Mouse (Mus musculus) erythroblast, embryonic 14.5 days (primary cell): ENCODE data around the gene 2410015M20Rik.

Source experiments
- GATA1 ChIP-seq: IDR thresholded peaks from 2 replicates; pipeline ENCODE4 v1.6.1; 2012; ENCODE audit warnings: low read length, inconsistent platforms, mixed read lengths
- TAL1 ChIP-seq: IDR thresholded peaks from 3 replicates; pipeline ENCODE4 v1.6.1; 2012; ENCODE audit warnings: low read length, inconsistent platforms, mixed read lengths

DNA sequence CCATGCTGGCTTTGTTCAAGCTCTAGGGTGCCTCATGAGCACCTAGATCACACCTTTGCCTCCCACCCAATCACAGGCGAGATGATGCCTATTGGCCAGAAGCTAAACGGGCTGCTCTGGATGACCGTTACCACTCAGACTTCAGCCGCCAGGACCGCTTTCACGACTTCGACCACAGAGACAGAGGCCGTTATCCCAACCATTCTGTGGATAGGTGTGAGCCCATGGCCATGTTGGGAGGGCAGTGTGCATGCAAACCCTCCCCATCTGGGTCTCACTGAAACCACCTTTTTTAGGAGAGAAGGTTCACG lies 5.5 kb downstream of the 2410015M20Rik start:
- no peak for TF ChIP-seq GATA1
- no peak for TF ChIP-seq TAL1
